Mouse (Mus musculus): ENCODE measurements around the gene Pms2. TPM values are rescaled to one million over a fixed set of nuclear protein-coding genes. Genes with fewer than 3 reads are reported as not detected.

Pms2 gene
- polyA plus RNA-seq, 1 experiment from 2014 or later = 11.4 TPM

DNA sequence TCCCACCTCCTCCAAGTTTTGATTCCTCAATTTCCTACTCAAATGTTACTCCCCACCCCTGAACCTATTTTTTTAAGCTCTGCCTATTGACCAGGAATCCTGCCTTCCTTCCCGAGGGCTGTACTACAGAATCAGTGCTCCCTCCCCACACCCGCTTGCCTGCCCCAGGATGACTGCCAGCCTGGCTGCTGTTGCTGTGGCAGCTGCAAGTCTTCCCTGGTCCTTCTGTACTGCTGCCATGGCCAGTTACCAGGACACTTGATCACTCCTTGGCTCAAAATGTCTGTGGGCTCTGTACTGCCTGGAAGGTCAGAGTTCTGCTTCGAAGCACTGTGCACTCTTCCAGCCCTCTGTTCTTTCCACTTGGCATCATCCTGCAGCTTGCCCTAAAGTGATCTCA lies 7.7 kb upstream of the Pms2 start:
- Histone ChIP-seq H3K27ac (ENCODE audit: low read length) (no peak overlapping the region), H3K9ac (ENCODE audit: low read depth, low read length) (no peak overlapping the region), H3K9me3 (replicated peaks; ENCODE audit: control insufficient read depth, low read length) (no peaks in the 10 kb centered on the region), H3K27me3 (ENCODE audit: control insufficient read depth, insufficient read depth, low read depth, low read length) (no peaks in the 10 kb centered on the region), H3K36me3 (ENCODE audit: control insufficient read depth, insufficient read depth) (peaks cover 85% of the 10 kb centered on the region), H3K4me2 (ENCODE audit: low read depth, low read length) (no peak overlapping the region), H3K4me1 (ENCODE audit: control insufficient read depth, low read depth, low read length) (peaks cover 15% of the 10 kb centered on the region), H3K4me3 (ENCODE audit: low read depth, low read length) (no peak overlapping the region)
- no peak for ATAC-seq (ENCODE audit: low read depth)
- 83% methylated on average over 3 of the region's 3 CpGs for WGBS (ENCODE audit: insufficient replicate concordance)

DNA sequence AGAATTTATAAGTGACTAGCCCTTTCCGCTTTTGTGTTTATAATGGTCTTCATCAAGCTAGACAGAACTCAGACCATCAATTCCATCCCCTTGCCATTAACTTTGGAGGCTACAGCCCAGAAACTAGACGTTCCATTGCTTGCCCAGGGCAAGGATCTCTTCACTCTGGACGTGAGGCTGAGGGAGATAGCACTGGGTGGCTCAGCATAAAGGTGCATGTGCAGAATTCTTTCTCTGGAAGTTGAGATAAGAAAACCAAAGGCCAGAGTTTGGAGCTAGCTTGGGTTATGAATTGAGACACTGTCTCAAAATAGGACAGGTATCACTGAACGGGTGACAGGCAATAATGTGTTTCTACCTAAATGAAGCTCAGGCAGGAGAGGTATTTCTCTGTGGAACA lies 6.0 kb upstream of the Pms2 start:
- Histone ChIP-seq H3K4me2 (ENCODE audit: low read depth, low read length) (no peak overlapping the region), H3K9ac (ENCODE audit: low read depth, low read length) (no peak overlapping the region), H3K36me3 (ENCODE audit: control insufficient read depth, insufficient read depth) (peaks cover 68% of the 10 kb centered on the region), H3K27me3 (ENCODE audit: control insufficient read depth, insufficient read depth, low read depth, low read length) (no peaks in the 10 kb centered on the region), H3K9me3 (replicated peaks; ENCODE audit: control insufficient read depth, low read length) (no peaks in the 10 kb centered on the region), H3K4me1 (ENCODE audit: control insufficient read depth, low read depth, low read length) (peaks cover 31% of the 10 kb centered on the region), H3K27ac (ENCODE audit: low read length) (no peak overlapping the region), H3K4me3 (ENCODE audit: low read depth, low read length) (no peak overlapping the region)
- WGBS (ENCODE audit: insufficient replicate concordance) = 33% methylated on average over 4 of the region's 4 CpGs
- ATAC-seq (ENCODE audit: low read depth) = peak; percentile 62

DNA sequence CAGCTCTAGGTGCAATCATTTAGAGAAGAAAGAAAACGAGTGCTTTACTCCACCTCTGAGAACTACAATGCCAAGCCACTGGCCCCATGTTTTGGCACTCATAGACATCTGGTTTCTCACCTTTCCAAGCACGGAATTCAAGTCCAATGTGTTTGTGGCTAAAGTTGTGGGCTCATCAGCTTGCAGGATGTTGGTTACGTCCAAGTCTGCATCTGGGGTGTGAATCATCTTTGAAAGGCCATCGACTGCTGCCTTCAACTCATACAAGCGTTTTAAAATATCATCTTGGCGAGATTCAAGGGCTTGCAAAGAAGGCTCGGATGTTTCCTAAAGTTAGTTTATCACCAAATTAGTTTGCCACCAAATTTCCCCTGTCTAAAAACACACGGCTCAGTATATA lies 3.3 kb upstream of the Pms2 start:
- Histone ChIP-seq H3K4me1 (ENCODE audit: control insufficient read depth, low read depth, low read length) (peaks cover 40% of the 10 kb centered on the region), H3K9me3 (replicated peaks; ENCODE audit: control insufficient read depth, low read length) (no peaks in the 10 kb centered on the region), H3K4me2 (ENCODE audit: low read depth, low read length) (no peak overlapping the region), H3K4me3 (ENCODE audit: low read depth, low read length) (no peak overlapping the region), H3K36me3 (ENCODE audit: control insufficient read depth, insufficient read depth) (peaks cover 42% of the 10 kb centered on the region), H3K9ac (ENCODE audit: low read depth, low read length) (no peak overlapping the region), H3K27ac (ENCODE audit: low read length) (no peak overlapping the region), H3K27me3 (ENCODE audit: control insufficient read depth, insufficient read depth, low read depth, low read length) (no peaks in the 10 kb centered on the region)
- WGBS (ENCODE audit: insufficient replicate concordance) = 81% methylated on average over 8 of the region's 8 CpGs
- ATAC-seq (ENCODE audit: low read depth) = no peak

DNA sequence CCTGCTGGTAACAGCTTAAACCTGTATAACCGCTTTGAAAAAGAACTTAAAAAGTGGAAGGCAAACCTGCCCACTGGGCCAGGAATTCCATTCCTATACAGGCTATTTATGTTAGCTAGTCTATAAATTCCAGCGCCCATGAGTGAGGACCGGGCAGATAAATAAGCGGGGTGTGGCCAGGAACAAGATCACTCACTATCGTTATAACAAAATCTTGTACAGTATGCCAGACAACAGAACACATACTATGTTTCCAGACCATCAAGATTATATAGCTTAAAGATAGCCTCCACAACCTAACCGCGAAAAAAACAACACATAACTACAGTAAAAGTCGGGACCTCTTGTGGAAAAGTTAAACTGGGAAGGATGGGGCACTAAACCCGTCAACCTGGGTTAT lies 838 bp upstream of the Pms2 start:
- Histone ChIP-seq H3K9ac (ENCODE audit: low read depth, low read length) (peak overlapping the region; percentile 79), H3K4me2 (ENCODE audit: low read depth, low read length) (peak overlapping the region; percentile 90), H3K4me3 (ENCODE audit: low read depth, low read length) (peak overlapping the region; percentile 72), H3K27ac (ENCODE audit: low read length) (peak overlapping the region; percentile 97), H3K4me1 (ENCODE audit: control insufficient read depth, low read depth, low read length) (peaks cover 25% of the 10 kb centered on the region), H3K36me3 (ENCODE audit: control insufficient read depth, insufficient read depth) (peaks cover 21% of the 10 kb centered on the region), H3K9me3 (replicated peaks; ENCODE audit: control insufficient read depth, low read length) (no peaks in the 10 kb centered on the region), H3K27me3 (ENCODE audit: control insufficient read depth, insufficient read depth, low read depth, low read length) (no peaks in the 10 kb centered on the region)
- peak; percentile 33 for ATAC-seq (ENCODE audit: low read depth)
- under 1% methylated on average over 9 of the region's 9 CpGs for WGBS (ENCODE audit: insufficient replicate concordance)

DNA sequence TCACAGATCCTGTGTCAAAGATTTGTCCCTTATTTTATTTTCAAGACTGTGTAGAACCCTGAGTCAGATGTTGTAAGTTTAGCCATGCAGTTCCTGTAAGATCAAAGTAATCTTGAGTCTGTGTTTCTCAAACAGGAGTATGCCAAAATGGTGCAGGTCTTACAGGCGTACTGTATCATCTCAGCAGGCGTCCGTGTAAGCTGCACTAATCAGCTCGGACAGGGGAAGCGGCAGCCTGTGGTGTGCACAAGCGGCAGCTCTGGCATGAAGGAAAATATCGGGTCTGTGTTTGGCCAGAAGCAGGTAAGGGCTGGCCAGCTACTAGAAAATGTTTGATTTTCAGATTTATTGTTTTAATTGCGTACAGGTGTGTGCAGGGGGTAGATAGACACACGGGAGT lies 6.5 kb downstream of the Pms2 start:
- H3K4me1 ChIP-seq (ENCODE audit: control insufficient read depth, low read depth, low read length) = peaks cover 1% of the 10 kb centered on the region; the same call in 1 of the 2 replicates
- no peaks in the 10 kb centered on the region for H3K27me3 ChIP-seq (ENCODE audit: control insufficient read depth, insufficient read depth, low read depth, low read length)
- no peak overlapping the region for H3K4me2 ChIP-seq (ENCODE audit: low read depth, low read length)
- peaks cover 39% of the 10 kb centered on the region for H3K36me3 ChIP-seq (ENCODE audit: control insufficient read depth, insufficient read depth)
- ATAC-seq (ENCODE audit: low read depth) = no peak
- H3K27ac ChIP-seq (ENCODE audit: low read length) = no peak overlapping the region
- H3K9me3 ChIP-seq (replicated peaks; ENCODE audit: control insufficient read depth, low read length) = no peaks in the 10 kb centered on the region
- no peak overlapping the region for H3K9ac ChIP-seq (ENCODE audit: low read depth, low read length)
- H3K4me3 ChIP-seq (ENCODE audit: low read depth, low read length) = no peak overlapping the region
- 88% methylated on average over 9 of the region's 9 CpGs for WGBS (ENCODE audit: insufficient replicate concordance)

DNA sequence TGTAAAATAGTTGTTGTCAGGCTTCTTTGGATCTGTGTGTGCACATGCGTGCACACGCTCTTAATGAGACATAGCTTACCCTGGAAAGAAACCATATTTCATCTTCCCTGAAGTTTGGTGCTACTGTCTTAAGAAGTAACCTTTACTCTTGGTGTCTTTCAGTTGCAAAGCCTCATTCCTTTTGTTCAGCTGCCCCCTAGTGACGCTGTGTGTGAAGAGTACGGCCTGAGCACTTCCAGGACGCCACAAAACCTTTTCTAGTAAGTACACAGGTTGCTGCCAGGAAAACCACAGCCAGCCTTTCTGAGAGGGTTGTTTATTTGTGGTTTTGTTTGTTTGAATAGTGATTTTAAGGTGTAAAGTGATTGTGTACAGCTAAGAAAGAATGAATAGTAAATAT lies 7.7 kb downstream of the Pms2 start:
- H3K4me3 ChIP-seq (ENCODE audit: low read depth, low read length) = no peak overlapping the region
- H3K4me2 ChIP-seq (ENCODE audit: low read depth, low read length) = no peak overlapping the region
- H3K27me3 ChIP-seq (ENCODE audit: control insufficient read depth, insufficient read depth, low read depth, low read length) = no peaks in the 10 kb centered on the region
- WGBS (ENCODE audit: insufficient replicate concordance) = 55% methylated on average over 5 of the region's 5 CpGs
- H3K36me3 ChIP-seq (ENCODE audit: control insufficient read depth, insufficient read depth) = peaks cover 43% of the 10 kb centered on the region
- H3K9me3 ChIP-seq (replicated peaks; ENCODE audit: control insufficient read depth, low read length) = no peaks in the 10 kb centered on the region
- no peaks in the 10 kb centered on the region for H3K4me1 ChIP-seq (ENCODE audit: control insufficient read depth, low read depth, low read length)
- ATAC-seq (ENCODE audit: low read depth) = no peak
- H3K9ac ChIP-seq (ENCODE audit: low read depth, low read length) = no peak overlapping the region
- H3K27ac ChIP-seq (ENCODE audit: low read length) = no peak overlapping the region

DNA sequence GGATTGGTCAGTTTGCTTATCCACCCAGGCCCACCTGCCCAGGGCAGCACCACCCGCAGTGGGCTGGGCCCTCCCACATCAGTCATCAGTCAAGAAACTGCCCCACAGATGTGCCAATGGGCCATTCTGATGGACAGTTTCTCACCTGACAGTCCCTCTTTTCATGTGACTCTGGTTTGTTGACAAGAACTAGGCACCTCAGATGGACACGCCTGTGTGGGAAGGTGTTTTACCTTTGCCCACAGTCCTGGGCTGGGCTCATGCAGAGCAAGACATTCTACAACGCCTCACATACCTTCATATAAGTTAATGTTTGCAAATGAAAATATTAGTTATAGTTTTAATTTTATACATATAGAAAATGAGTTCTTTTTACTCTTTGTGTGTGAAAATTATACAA lies 8.4 kb downstream of the Pms2 start:
- ATAC-seq (ENCODE audit: low read depth) = no peak
- H3K4me2 ChIP-seq (ENCODE audit: low read depth, low read length) = no peak overlapping the region
- no peaks in the 10 kb centered on the region for H3K27me3 ChIP-seq (ENCODE audit: control insufficient read depth, insufficient read depth, low read depth, low read length)
- H3K4me1 ChIP-seq (ENCODE audit: control insufficient read depth, low read depth, low read length) = no peaks in the 10 kb centered on the region
- 89% methylated on average over 3 of the region's 3 CpGs for WGBS (ENCODE audit: insufficient replicate concordance)
- H3K4me3 ChIP-seq (ENCODE audit: low read depth, low read length) = no peak overlapping the region
- H3K36me3 ChIP-seq (ENCODE audit: control insufficient read depth, insufficient read depth) = peaks cover 46% of the 10 kb centered on the region
- no peaks in the 10 kb centered on the region for H3K9me3 ChIP-seq (replicated peaks; ENCODE audit: control insufficient read depth, low read length)
- H3K9ac ChIP-seq (ENCODE audit: low read depth, low read length) = no peak overlapping the region
- H3K27ac ChIP-seq (ENCODE audit: low read length) = no peak overlapping the region

DNA sequence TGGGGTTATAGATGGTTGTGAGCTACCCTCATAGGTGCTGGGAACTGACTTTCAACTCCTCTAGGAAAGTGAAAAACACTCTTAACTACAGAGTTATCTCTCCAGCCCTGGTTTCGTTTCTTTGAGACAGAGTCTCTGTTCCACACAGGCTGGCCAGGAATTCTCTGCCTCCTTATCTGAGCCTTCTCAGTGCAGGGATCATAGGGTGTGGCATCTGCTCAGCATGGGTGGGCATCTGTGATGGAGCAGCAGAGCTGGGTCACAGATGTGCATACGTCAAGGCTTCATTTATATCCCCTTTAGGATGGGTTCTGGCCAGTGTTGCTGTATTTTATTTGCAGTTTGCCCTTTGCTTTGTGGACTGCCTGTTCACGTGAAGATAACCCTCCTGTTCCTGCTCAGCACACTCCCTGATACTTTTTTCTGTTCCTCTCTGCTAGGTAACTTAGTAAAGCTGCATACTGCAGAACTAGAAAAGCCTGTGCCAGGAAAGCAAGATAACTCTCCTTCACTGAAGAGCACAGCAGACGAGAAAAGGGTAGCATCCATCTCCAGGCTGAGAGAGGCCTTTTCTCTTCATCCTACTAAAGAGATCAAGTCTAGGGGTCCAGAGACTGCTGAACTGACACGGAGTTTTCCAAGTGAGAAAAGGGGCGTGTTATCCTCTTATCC lies 15.2 kb downstream of the Pms2 start:
- H3K36me3 ChIP-seq (ENCODE audit: control insufficient read depth, insufficient read depth) = peaks cover 34% of the 10 kb centered on the region
- WGBS (ENCODE audit: insufficient replicate concordance) = 46% methylated on average over 6 of the region's 6 CpGs
- peak overlapping the region; percentile 8; the same call in 1 of the 2 replicates for H3K9ac ChIP-seq (ENCODE audit: low read depth, low read length)
- peaks cover 19% of the 10 kb centered on the region for H3K4me1 ChIP-seq (ENCODE audit: control insufficient read depth, low read depth, low read length)
- H3K9me3 ChIP-seq (replicated peaks; ENCODE audit: control insufficient read depth, low read length) = no peaks in the 10 kb centered on the region
- peak overlapping the region; percentile 85 for H3K27ac ChIP-seq (ENCODE audit: low read length)
- peak overlapping the region; percentile 51 for H3K4me2 ChIP-seq (ENCODE audit: low read depth, low read length)
- no peaks in the 10 kb centered on the region for H3K27me3 ChIP-seq (ENCODE audit: control insufficient read depth, insufficient read depth, low read depth, low read length)
- peak; percentile 100 for ATAC-seq (ENCODE audit: low read depth)
- no peak overlapping the region for H3K4me3 ChIP-seq (ENCODE audit: low read depth, low read length)

DNA sequence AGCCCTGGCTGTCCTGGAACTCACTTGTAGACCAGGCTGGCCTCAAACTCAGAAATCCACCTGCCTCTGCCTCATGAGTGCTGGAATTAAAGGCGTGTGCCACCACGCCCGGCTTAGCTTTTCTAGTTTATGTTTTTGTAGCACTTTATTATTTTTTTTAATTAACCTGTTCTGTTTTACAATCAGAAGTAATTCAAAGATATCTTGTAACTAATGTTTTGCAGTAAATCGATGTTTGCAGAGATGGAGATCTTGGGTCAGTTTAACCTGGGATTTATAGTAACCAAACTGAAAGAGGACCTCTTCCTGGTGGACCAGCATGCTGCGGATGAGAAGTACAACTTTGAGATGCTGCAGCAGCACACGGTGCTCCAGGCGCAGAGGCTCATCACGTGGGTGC lies 18.1 kb downstream of the Pms2 start, which contains the start of gene Gm42421:
Gene Gm42421 (plus strand): TSS at position 301 of the 400 bp plus-strand sequence.
- H3K4me2 ChIP-seq (ENCODE audit: low read depth, low read length) = no peak within 1 kb of the TSS
- H3K27me3 ChIP-seq (ENCODE audit: control insufficient read depth, insufficient read depth, low read depth, low read length) = no peaks in the 10 kb centered on the region
- no peak within 1 kb of the TSS for H3K4me3 ChIP-seq (ENCODE audit: low read depth, low read length)
- no peak for ATAC-seq (ENCODE audit: low read depth)
- H3K36me3 ChIP-seq (ENCODE audit: control insufficient read depth, insufficient read depth) = peaks cover 34% of the 10 kb centered on the region
- H3K9ac ChIP-seq (ENCODE audit: low read depth, low read length) = no peak within 1 kb of the TSS
- WGBS (ENCODE audit: insufficient replicate concordance) = 89% methylated on average over 8 of the region's 8 CpGs
- no peaks in the 10 kb centered on the region for H3K9me3 ChIP-seq (replicated peaks; ENCODE audit: control insufficient read depth, low read length)
- peaks cover 19% of the 10 kb centered on the region for H3K4me1 ChIP-seq (ENCODE audit: control insufficient read depth, low read depth, low read length)
- no peak within 1 kb of the TSS for H3K27ac ChIP-seq (ENCODE audit: low read length)
